Mouse (Mus musculus) CD4-positive naive resting alpha-beta T cell, adult 57 days (primary cell): ENCODE results near the gene Rab5b. TPM values are rescaled to one million over a fixed set of nuclear protein-coding genes. Genes with fewer than 3 reads are reported as not detected.

Experiments
- total RNA-seq: library from RNA; stranded (reverse); gene quantifications from one replicate; pipeline ENCODE4 v1.2.4, GENCODE M21; 2023

Rab5b gene
- total RNA-seq, result 33.4 TPM

DNA sequence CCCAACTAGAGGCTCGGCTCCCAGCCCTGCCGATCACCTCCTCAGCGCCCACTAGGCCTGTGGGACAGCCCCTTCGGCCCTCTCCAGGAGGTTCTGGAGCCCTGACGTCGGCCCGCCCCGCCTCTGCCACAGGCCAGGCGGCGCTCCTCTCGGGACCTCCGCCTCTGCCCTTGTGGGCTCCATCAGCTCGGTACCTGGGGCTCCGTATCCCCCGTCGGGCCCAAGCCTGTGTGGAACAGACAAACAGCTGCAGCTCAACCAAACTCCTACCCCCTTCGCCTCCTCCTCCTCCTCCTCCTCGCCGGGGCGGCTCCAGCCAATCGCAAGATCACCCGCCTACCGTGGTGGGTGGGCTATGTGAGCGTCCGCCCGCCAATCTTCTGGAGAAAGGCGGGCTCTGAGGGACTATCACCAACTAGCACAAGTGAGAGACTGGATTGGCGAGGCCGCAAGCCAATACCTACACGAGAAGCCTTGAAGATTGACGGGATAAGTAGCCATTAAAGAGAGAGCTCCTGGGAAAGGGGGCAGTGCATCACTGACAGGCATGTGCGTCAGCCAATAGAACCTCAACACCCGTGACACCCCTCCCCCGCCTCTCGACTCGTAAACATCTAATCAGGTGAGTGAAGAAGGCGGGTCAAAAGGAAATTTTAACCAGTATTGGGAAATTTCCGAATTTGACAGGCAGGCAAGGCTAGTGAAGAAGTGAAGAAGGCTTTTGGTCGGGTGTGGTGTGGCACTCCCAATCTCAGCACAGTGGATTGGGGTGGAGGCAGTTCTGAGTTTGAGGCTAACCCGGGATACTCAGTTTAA, at the start of gene Rab5b:
TSS of gene Rab5b (minus strand) at position 273 of the 816 bp plus-strand sequence.

DNA sequence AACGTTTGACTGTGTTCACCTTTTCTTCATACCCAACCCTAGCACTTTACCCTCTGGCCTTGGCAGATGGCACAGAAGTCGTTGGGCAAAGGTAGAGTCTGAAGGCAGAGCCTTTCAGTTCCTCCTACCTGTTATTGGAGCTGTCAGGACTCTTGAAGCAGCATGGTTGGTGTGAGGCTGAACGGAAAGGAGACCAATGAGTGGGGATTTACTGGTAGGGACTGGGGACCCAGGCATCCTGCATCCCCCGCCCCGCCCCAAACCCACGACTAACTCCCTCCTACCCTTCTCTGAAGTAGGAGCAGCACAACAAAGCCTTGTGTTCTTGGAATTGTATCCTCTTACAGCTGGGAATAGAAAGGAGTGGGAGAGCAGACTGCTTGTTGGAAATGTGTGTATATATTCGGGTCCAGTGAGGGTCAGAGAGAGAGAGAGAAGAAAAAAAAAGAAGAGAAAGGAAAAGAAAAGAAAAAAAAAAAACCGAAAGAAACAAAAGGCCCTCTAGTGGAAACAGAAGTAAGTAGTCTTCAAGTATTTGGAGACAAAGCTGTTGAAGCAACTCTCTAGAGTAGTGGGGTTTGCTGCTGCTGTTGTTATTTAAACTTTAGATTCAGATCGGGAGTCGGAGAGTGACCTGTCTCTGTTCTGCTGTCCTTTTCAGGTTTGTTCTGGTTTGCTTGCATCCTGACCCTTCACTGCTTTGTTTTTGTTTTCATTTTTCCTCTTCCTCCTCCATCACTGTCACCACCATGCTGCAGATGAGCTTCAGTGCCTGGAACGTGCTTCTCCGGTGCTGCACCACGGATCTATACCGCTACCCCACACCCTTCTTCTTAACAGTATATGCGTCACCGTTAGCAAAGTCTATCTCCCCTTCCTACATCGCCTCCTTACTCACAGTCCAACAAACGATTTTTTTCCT, 48.9 kb upstream of the Rab5b start, which contains the start of gene Dgka:
TSS of gene Dgka (minus strand) at position 176 of the 922 bp plus-strand sequence.

DNA sequence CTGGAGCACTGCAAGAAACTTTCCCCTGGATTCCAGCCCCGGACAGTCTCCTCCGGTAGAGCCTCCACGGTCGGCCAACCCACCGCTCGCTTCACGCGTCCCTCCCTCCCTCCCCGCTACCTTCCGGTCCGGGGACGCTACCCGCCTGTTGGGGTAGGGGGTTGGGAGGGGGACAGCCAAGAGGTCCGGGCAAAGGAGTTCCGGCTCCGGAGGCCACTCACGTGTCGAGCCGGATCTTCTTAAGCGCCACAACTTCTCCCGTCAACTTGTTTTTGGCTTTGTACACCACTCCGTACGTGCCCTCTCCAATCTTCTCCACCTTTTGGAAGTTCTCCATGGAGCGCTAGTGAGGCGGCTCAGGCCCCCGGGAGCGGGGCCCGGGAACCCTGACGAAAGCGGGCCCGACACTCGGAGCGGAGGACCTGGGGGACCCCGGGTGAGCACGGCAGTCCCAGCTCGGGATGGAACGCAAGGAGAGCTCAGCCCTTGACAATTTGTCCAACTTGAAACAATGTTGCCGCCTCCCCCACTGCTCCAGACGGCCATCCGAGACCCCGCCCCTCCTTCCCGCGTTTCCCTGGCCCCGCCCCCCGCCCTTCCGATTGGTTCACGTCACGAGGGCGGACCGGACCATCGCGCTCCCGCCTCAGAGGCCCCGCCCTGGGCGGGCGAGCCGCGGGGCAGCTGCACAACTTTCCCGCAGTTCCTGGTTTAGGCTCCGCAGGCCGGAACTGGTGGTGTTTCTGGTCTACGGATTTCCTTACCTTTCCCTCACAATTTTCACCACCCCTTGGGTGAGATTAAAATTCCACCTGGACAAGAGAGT, 8.6 kb upstream of the Rab5b start, which contains the start of gene Cdk2:
TSS of gene Cdk2 (minus strand) at position 541 of the 826 bp plus-strand sequence.

DNA sequence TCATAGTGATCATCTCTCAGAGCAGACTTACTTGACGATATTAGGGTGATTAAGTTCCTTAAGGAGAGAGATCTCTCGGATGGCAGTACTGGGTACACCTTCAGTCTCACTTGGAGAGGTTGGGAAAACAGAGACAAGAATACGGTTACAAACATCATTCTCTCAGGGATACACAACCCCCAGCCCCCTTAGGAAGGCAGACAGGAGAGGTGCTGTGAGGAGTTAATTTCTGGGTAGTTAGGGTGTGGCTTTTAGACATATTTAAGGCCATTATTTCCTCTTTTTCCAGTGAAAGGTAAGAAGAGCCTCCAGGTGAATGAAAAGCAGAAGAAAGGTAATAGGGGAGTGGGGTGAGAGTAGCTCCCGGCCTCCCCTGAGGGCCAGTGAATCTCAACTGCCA, 7.8 kb upstream of the Rab5b start, which contains the start of gene Pmel:
TSS of gene Pmel (plus strand) at position 301 of the 400 bp plus-strand sequence.

DNA sequence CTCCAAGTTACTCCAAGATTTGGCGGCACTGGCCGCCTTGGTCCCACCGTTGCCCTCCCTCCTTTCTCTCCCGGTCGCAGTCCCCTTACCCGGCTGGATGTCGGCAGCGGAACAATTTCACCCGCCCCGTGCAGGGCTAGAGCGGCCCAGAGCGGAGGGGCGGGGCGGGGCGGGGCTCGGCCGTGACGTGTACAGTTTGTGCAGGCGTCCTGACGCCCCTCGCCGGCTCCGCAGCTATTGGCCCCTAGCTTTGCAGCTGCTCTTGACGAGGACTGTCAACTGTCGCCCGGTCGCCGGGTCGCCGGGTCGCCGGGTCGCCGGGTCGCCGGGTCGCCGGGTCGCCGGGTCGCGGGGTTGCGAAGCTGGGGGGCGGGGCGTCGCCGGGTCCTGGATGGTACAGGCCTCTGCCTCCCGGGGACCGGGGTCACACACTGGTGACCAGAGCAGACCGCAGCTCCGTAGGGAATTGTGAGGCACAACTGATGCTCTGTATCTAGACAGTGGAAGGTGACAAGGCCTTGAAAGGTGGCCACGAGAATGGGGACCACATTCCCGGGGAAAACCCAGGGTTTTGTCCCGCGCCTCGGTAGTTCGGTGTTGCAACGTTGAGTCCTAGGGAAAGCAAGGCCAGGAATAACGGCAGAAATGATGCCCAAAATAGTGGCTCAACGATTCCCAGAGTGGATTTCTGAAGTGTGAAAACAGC, 22.1 kb downstream of the Rab5b start, which contains the start of gene Suox:
TSS of gene Suox (minus strand) at position 311 of the 706 bp plus-strand sequence.

DNA sequence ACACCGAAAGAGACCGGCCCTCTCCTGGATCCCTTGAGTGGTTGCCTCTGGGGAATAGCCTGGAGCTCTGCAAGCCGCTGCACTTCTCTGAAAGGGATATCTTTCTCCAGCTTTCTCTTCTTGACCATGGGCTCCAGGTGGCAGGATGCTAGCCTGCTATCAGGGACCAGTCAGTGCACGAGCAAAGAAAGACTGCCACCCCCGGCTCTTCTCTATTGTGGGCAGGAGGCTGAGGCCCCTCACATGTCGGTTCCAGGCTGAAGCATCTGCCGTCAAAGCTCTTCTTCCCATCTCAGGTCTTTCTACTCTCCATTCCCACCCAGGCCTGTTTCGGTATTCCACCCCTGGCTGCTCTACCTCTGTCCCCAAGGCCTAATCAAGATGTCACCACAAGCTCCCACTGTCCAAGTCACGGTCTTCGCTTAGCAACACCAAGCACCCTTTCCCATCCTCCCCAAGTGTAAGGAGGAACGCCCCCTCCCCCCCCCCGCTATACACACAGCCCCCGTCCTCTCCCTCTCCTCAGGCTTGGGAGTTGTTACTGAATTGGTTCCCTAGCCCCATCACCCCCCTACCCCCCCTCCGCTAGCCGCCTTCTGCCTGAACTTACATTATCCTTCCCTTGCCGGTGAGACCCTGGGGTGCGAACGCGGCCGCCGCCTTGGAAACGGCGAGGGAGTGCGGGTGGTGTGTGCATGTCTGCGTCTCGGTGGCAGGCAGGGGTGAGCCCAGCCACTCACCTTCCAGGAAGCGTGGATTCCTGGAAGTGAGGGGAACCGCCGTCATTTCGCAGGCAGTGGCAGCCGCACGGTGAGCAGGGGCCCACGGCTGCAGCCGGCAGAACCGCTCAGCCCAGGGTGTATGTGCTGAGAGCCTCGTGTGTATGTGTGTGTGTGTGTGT, 50.7 kb downstream of the Rab5b start, which contains the start of gene Ikzf4:
TSS of gene Ikzf4 (minus strand) at position 881 of the 901 bp plus-strand sequence.

Other genes starting within 250 kb of the Rab5b start
- 126 TPM for gene Smarcc2, start 237.0 kb downstream of the Rab5b start, total RNA-seq
- 738 TPM for gene Myl6, start 202.1 kb downstream of the Rab5b start, total RNA-seq
- gene Myl6b, start 197.6 kb downstream of the Rab5b start, total RNA-seq, result not detected
- 269 TPM for gene Esyt1, start 170.4 kb downstream of the Rab5b start, total RNA-seq
- gene Zc3h10, start 148.5 kb downstream of the Rab5b start, total RNA-seq, result 34.6 TPM
- gene Rpl41, start 147.0 kb downstream of the Rab5b start, total RNA-seq, result 4,129 TPM
- 68.6 TPM for gene Pa2g4, start 130.3 kb downstream of the Rab5b start, total RNA-seq
- gene Erbb3, start 106.6 kb downstream of the Rab5b start, total RNA-seq, result 1.3 TPM
- 1,438 TPM for gene Rps26, start 69.5 kb downstream of the Rab5b start, total RNA-seq
- gene Ikzf4, start 50.3 kb downstream of the Rab5b start, total RNA-seq, result 7.3 TPM
- 12.7 TPM for gene Suox, start 22.2 kb downstream of the Rab5b start, total RNA-seq
- gene Pmel, start 7.9 kb upstream of the Rab5b start, total RNA-seq, result 0.53 TPM
- 33.1 TPM for gene Cdk2, start 8.8 kb upstream of the Rab5b start, total RNA-seq
- gene Dgka, start 48.6 kb upstream of the Rab5b start, total RNA-seq, result 936 TPM
- gene Pym1, start 51.6 kb upstream of the Rab5b start, total RNA-seq, result 69.8 TPM
- gene Mmp19, start 94.6 kb upstream of the Rab5b start, total RNA-seq, result 0.83 TPM
- gene Dnajc14, start 107.8 kb upstream of the Rab5b start, total RNA-seq, result 64.0 TPM
- gene Tmem198b, start 108.1 kb upstream of the Rab5b start, total RNA-seq, result 7.8 TPM
- gene Sarnp, start 121.1 kb upstream of the Rab5b start, total RNA-seq, result 42.1 TPM
- 16.0 TPM for gene Ormdl2, start 125.4 kb upstream of the Rab5b start, total RNA-seq
- gene Gdf11, start 195.5 kb upstream of the Rab5b start, total RNA-seq, result 11.5 TPM
- gene Cd63, start 204.7 kb upstream of the Rab5b start, total RNA-seq, result 2.3 TPM
- 12.7 TPM for gene Rdh5, start 226.6 kb upstream of the Rab5b start, total RNA-seq
- gene Bloc1s1, start 227.8 kb upstream of the Rab5b start, total RNA-seq, result 54.9 TPM
- 8.2 TPM for gene Itga7, start 237.6 kb upstream of the Rab5b start, total RNA-seq